Mouse (Mus musculus) embryonic fibroblast, embryonic 13.5 days (primary cell): ENCODE measurements around the gene N4bp2l2.

Experiments used
- CTCF ChIP-seq: IDR thresholded peaks from 2 replicates; pipeline ENCODE4 v1.5.1; 2011; ENCODE audit warnings: mild to moderate bottlenecking, control low read depth, low read length, moderate library complexity, borderline replicate concordance; ENCODE audit not compliant: insufficient read depth
- POLR2A ChIP-seq: IDR thresholded peaks from 2 replicates; pipeline ENCODE4 v1.6.1; 2011; ENCODE audit warnings: low read depth, mild to moderate bottlenecking, control low read depth, low read length, moderate library complexity

GRCm38 (mm10) chr5:150583181-150583580 is 82.8 kb downstream of the N4bp2l2 start:
- TF ChIP-seq CTCF (no peak), POLR2A (no peak)
